Mouse (Mus musculus) liver, adult 2 months (tissue): Measurements from ENCODE around the gene Arnt2. TPM values are rescaled to one million over a fixed set of nuclear protein-coding genes. Genes with fewer than 3 reads are reported as not detected.

ENCODE experiments used
- DNase-seq: peaks from one replicate; pipeline ENCODE4 v3.0.0-alpha.2; 2011; ENCODE audit warnings: low read depth, low spot score; ENCODE audit errors: extremely low read depth
- H3K27ac ChIP-seq: fragments of 200-500 bp; replicated peaks from 2 replicates; pipeline ENCODE4 v1.5.1; 2012; ENCODE audit warnings: low read depth, mild to moderate bottlenecking, control low read depth, inconsistent platforms, low read length; ENCODE audit not compliant: insufficient read depth
- H3K27me3 ChIP-seq: fragments of 200-500 bp; 2 replicates; pipeline ENCODE4 v1.6.1; 2012; ENCODE audit warnings: mild to moderate bottlenecking, moderate library complexity, low read length, inconsistent platforms; ENCODE audit not compliant: control insufficient read depth, insufficient read depth
- H3K36me3 ChIP-seq: fragments of 200-500 bp; 2 replicates; pipeline ENCODE4 v1.6.1; 2012; ENCODE audit warnings: low read length, inconsistent platforms; ENCODE audit not compliant: control insufficient read depth, insufficient read depth
- H3K4me1 ChIP-seq: fragments of 200-500 bp; 2 replicates; pipeline ENCODE4 v1.6.1; 2011; ENCODE audit warnings: low read length; ENCODE audit not compliant: control insufficient read depth, insufficient read depth
- H3K4me3 ChIP-seq: fragments of 200-500 bp; 2 replicates; pipeline ENCODE4 v1.5.1; 2011; ENCODE audit warnings: low read depth, mild to moderate bottlenecking, control low read depth, low read length, moderate library complexity; ENCODE audit not compliant: insufficient read depth
- H3K79me2 ChIP-seq: fragments of 200-500 bp; 2 replicates; pipeline ENCODE4 v1.6.1; 2012; ENCODE audit warnings: inconsistent platforms, mild to moderate bottlenecking, low read length, moderate library complexity; ENCODE audit not compliant: control insufficient read depth, insufficient read depth
- H3K9ac ChIP-seq: fragments of 200-500 bp; 2 replicates; pipeline ENCODE4 v1.6.1; 2012; ENCODE audit warnings: low read depth, mild to moderate bottlenecking, control low read depth, inconsistent platforms, low read length
- CTCF ChIP-seq: fragments of 200-500 bp; IDR thresholded peaks from 2 replicates; pipeline ENCODE4 v1.5.1; 2011; ENCODE audit warnings: low read depth, low read length, control low read depth
- POLR2A ChIP-seq: fragments of 200-500 bp; IDR thresholded peaks from 2 replicates; pipeline ENCODE4 v1.6.1; 2011; ENCODE audit warnings: low read length, control low read depth; ENCODE audit not compliant: insufficient read depth; ENCODE audit errors: extremely low read depth
- WGBS: fragments of 180-500 bp; shearing (Covaris S2); methylation state at CpG from one replicate; pipeline ENCODE4 v1.1.7; 2018; 5-methylcytosine and 5-hydroxymethylcytosine counted together
- polyA plus RNA-seq: library from polyadenylated mRNA; depleted of rRNA; stranded (reverse); fragments of >200 nt; gene quantifications from 2 replicates; pipeline ENCODE4 v1.2.3, GENCODE M21; 2012
- total RNA-seq: library from RNA; depleted of rRNA; stranded (reverse); fragments of >200 nt; gene quantifications from 2 replicates; pipeline ENCODE4 v1.2.3, GENCODE M21; 2014

Arnt2 gene
- total and polyA plus RNA-seq, 2 experiments: not detected

DNA sequence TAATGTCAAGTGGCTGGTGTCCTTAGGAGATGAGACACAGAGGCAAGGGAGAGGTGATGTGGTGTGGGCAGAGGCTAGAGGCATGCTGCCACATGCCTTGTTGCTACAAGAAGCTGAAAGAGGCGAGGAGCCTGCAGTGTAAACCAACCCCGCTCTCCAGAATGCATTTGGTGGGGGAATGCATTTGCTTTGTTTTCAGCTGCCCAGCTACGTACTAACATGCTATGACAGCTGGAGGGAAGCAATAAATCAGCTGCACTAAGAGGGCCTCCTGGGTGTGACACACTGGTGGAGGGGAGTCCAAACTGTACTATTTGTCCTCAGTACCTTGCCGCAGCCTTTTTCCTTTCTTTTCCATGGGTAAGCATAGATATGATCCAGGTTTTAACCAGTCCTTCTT, 172.3 kb downstream of the Arnt2 start:
- no peaks in the 10 kb centered on the region for H3K27me3 ChIP-seq
- H3K4me1 ChIP-seq: no peaks in the 10 kb centered on the region
- DNase-seq: no peak
- H3K36me3 ChIP-seq: no peaks in the 10 kb centered on the region
- H3K9ac ChIP-seq: no peak overlapping the region
- H3K27ac ChIP-seq: no peak overlapping the region
- no peak overlapping the region for H3K4me3 ChIP-seq
- 90% methylated on average over 4 of the region's 4 CpGs for WGBS
- H3K79me2 ChIP-seq: no peaks in the 10 kb centered on the region
- no peak for TF ChIP-seq POLR2A
- TF ChIP-seq CTCF: no peak

DNA sequence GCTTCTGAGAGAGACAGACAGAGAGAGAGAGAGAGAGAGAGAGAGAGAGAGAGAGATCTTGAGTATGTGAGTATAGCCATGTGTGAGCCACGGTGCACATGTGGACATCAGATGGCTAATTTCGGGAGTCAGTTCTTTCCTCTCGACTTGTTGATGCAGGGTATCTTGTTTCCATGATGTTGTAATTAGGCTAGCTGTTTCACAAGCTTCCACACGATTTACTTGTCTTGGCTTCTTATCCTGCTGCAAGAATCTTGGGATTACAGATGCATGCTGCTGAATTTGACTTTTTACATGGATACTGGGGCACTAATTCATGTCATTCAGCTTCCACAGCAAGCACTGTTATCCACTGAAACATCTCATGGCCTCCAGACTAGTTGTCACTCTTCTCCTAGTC, 178.6 kb downstream of the Arnt2 start:
- 71% methylated on average over 4 of the region's 4 CpGs for WGBS
- DNase-seq: no peak

DNA sequence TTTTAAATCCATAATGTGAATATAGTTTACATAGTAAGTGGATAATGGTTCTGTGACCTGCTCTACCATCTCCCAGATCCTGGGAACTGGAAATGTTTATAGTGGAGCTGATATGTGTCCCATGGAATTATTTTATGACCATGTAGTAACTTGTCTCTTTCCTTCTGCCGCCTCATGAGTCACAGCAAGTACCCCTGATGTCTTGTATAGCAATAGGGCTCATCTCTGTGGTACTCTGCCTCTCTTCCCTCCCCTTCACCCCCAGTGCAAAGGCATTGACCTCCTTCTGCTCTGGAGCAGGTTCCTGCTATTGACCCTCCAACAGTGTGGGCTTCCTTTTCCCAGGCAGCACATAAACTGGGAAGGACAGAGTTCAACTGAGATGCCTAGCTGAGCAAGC, 182.3 kb downstream of the Arnt2 start:
- Histone ChIP-seq H3K4me1 (no peaks in the 10 kb centered on the region), H3K4me3 (no peak overlapping the region), H3K79me2 (no peaks in the 10 kb centered on the region), H3K27me3 (no peaks in the 10 kb centered on the region), H3K9ac (no peak overlapping the region), H3K27ac (no peak overlapping the region), H3K36me3 (no peaks in the 10 kb centered on the region)
- DNase-seq: no peak
- TF ChIP-seq CTCF: no peak
- no peak for TF ChIP-seq POLR2A
- 88% methylated on average over 1 of the region's 1 CpGs for WGBS

More for the DNA sequence above, 178.6 kb downstream of the Arnt2 start:
- Histone ChIP-seq H3K27me3 (no peaks in the 10 kb centered on the region), H3K27ac (no peak overlapping the region), H3K36me3 (no peaks in the 10 kb centered on the region), H3K4me3 (no peak overlapping the region), H3K4me1 (no peaks in the 10 kb centered on the region), H3K9ac (no peak overlapping the region), H3K79me2 (no peaks in the 10 kb centered on the region)
- TF ChIP-seq POLR2A (no peak), CTCF (no peak)

DNA sequence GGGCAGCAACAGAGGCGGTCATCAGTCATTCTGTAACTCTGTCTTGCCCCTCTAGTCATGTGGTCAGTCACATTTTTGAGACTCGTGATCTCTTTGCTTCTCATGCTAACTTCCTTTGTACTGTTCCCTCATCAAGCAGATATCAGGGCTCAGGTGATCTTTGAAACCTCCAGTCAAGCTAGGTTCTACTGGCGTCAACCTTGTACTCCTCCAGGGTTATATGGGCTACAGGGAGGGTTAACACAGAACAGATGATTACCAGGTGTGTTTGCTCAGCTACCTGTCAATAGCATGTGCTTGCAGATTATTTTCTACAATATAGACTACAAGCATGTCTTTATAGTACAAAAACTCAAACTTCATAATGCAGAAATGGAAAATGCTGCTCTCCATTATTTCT, 183.1 kb downstream of the Arnt2 start:
- Histone ChIP-seq H3K79me2 (no peaks in the 10 kb centered on the region), H3K27ac (no peak overlapping the region), H3K4me1 (no peaks in the 10 kb centered on the region), H3K27me3 (no peaks in the 10 kb centered on the region), H3K9ac (no peak overlapping the region), H3K36me3 (no peaks in the 10 kb centered on the region), H3K4me3 (no peak overlapping the region)
- WGBS: 91% methylated on average over 3 of the region's 3 CpGs
- TF ChIP-seq CTCF: no peak
- DNase-seq: no peak

DNA sequence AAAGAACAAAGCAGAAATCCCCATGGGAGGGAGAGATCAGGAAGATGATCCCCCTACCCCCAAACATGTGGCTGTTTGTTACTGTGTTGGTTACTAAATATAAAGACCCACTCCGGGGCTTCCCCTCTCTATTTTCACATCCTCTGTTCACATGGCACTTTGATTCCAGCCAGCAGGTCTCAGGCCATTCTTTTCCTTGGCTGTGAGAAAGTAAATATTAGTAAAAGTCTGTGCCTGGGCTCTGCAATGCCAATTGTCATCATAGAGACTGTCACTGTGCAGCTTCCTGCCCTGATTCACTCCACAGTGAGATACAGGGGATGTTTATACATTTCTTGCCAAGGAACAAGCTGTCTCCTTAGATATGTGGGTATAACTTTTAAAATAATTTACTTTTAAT, 197.9 kb downstream of the Arnt2 start:
- Histone ChIP-seq H3K27ac (no peak overlapping the region), H3K4me1 (peaks cover 2% of the 10 kb centered on the region; the same call in 1 of the 2 replicates), H3K4me3 (no peak overlapping the region), H3K79me2 (no peaks in the 10 kb centered on the region), H3K9ac (no peak overlapping the region), H3K27me3 (no peaks in the 10 kb centered on the region), H3K36me3 (no peaks in the 10 kb centered on the region)
- WGBS: 3% methylated on average over 1 of the region's 1 CpGs
- TF ChIP-seq CTCF (no peak), POLR2A (no peak)
- DNase-seq: no peak

DNA sequence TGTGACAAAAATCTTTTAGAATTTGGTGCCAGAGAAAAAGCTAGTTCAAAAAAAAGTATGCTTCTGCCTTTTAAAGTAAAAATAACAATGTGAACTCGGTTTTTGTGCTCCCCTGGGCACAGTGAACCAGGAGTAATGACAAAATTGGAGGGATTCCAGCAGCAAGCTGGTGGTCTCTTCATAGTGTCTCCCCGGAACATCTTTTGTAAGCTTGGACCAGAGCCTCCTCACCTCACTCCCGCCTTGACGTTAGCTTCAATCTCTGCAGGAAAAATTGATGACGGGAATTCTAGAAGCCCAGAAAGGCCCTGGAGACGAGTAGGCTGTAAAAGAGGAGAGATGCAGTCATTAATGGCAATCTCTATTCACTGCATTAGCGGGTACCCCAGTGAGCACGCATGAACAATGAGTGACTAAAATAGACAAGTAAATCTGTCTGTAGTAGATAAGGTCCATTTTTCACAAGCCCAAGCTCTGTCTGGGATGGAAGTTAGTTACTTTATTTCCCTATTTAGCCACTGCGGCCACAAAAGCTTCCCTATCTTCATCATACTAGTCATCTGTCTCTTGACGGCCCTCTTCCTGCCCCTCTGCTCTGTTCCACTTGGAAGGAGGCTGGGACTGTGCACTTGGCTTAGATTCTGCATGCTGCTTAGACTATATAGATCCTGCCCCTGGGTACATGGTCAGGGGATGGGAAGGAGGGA, 199.2 kb downstream of the Arnt2 start:
- 82% methylated on average over 10 of the region's 10 CpGs for WGBS
- Histone ChIP-seq H3K9ac (no peak overlapping the region), H3K27ac (no peak overlapping the region), H3K36me3 (no peaks in the 10 kb centered on the region), H3K4me1 (peaks cover 2% of the 10 kb centered on the region; the same call in 1 of the 2 replicates), H3K27me3 (no peaks in the 10 kb centered on the region), H3K4me3 (no peak overlapping the region), H3K79me2 (no peaks in the 10 kb centered on the region)
- TF ChIP-seq CTCF (no peak), POLR2A (no peak)
- DNase-seq: no peak
